Mouse (Mus musculus) naive thymus-derived CD4-positive, alpha-beta T cell, adult 2 months (primary cell): Measurements from ENCODE around the gene Gm21988.
A peak's percentile ranks its signal among the peaks of the same experiment; 100 is the strongest.

Experiments used
- DNase-seq: peaks from one replicate; pipeline ENCODE4 v3.0.0-alpha.2; 2011; ENCODE audit warnings: low read depth

The Gm21988 gene

GRCm38 (mm10) chr11:70236717-70237116 is 2.9 kb downstream of the Gm21988 start:
- no peak for DNase-seq

DNA sequence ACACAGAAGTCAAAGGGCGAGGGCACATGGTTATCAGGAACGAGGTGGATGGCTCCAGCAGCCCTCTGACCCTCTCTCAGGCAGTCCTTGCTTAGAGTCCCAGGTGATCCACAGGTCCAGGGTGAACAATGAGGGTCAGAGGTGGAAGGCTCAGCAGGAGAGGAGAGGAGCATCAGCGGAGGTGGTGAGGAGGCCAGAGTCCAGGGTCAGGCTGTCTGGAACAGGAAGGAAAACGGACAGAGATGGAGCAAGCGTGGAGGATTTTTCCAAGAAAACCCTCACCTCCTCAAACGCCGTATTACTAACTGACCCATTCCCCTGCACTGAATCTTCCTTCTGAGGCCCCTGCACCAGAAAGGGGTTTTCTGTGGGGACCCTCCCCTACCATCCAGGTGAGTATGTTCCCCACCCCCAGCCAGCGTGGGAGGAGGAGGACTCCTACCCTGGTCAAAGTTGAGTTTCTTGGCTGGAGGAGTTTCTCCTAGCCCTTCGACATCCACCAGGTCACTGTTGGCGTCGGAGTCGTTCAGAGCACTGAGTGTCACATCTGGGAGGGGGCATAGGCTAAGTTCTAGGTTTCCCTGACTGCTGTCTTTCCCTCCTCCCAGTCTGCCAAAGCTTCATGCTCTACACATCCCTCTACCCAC is 4.3 kb downstream of the Gm21988 start:
- DNase-seq, result no peak

GRCm38 (mm10) chr11:70234497-70234896 is 5.1 kb downstream of the Gm21988 start:
- DNase-seq, result no peak

DNA sequence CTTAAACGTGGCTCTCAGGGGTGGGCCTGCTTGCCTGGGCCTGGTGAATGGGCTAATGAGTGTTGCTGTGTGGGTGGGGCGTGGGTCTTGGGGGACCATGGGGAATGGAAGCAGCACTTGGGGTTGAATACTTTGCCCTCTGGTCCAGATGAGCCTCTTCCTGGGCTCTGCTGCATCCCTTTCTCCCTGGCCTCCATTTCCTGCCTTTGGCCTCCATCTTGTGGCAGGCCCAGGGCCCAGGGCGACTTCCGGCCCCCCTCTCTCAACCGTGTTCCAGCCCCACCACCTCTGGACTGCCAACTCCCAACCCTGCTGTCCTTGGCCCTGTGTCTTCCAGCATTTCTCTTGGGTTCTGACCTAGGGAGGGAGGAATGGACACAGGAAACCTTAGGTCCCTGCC is 5.6 kb downstream of the Gm21988 start:
- no peak for DNase-seq

- DNase-seq, result no peak
Observed at GRCm38 (mm10) chr11:70233016-70233415, 6.6 kb downstream of the Gm21988 start.

DNA sequence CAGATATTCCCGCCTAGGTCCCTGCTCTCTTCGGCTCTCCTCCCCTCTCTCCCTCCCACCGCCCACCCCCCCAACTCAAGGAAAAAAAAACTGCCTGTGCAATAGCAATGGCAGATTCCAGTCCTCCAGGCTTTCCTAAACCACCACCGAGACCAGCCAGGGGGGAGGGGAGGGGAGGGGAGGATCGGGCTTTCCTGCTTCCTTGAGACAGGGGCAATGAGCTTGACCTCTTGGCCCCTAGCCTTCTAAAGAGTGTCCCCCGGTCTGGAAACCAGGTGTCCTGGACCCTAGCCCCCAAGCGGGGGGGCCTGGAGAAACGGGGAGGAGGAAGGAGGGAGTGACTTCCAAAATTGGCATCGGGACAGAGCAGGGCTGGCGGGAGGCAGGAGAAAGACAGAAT is 7.1 kb downstream of the Gm21988 start:
- DNase-seq, result no peak

DNA sequence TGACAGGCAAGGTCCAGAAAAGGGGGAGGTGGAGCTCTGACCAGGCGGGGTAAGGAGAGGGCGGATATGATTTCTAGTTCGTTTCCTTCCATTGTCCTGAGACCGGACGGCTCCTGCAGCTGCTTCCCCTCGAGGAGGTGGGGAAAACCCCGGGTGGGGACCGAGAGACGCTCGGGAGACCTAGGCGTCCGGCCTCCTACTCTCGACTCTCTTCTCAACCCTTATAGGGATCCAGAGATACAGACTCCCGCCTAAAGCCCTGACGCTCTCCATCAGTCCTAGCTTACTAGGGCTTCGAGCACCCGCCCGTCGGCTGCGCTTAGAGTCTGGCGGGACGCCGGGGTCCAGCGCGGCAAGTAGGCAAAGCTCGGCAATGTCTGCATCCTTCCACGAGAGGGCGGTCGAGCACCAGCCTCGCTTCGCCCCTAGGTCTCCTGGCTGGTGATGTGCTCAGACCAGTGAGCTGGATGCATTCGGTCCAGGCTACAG is 9.3 kb downstream of the Gm21988 start:
- peak; percentile 90 for DNase-seq

DNA sequence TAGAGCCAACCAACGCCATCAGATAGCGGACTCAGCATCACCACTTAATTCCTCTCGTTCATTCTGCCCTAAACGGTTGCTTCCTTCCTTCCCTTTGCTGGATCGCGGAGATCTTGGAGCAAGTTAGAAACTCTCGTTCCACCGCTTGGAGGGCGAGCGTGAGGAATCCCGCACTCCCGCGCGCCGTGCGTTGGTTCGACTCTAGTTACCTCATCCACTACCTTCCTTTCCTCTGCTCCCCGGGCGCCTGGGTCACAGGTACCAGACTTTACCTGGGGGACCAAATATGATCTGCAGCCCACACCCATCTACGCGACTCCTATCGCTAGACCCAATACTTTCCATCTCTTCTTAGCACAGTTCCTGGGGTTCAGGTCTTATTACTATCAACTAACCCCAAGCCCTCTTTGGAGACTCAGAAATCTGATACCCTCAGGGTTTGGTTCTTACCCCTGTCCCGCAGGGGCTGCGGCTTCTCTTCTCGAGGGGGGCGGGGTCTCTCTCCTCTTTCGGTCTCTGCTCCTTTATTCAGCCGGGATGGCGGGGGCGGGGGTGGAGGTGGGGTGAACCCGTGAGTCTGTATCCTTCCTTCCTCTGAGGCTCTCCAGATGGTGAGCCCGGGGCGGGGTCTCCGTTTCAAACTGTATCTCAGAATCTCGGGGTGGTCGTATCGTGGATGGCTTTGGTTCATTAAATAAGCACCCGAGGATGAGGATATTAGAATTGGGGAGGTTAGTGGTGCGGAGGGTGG is 10.2 kb downstream of the Gm21988 start, which contains the start of gene Bcl6b:
Gene Bcl6b, minus strand, starts transcription at position 539 of the 751 bp plus-strand sequence.
- DNase-seq, result no peak

GRCm38 (mm10) chr11:70228828-70229227 is 10.8 kb downstream of the Gm21988 start:
- peak; percentile 90 for DNase-seq

- no peak for DNase-seq
Observed at GRCm38 (mm10) chr11:70227661-70228245, 11.9 kb downstream of the Gm21988 start.

DNA sequence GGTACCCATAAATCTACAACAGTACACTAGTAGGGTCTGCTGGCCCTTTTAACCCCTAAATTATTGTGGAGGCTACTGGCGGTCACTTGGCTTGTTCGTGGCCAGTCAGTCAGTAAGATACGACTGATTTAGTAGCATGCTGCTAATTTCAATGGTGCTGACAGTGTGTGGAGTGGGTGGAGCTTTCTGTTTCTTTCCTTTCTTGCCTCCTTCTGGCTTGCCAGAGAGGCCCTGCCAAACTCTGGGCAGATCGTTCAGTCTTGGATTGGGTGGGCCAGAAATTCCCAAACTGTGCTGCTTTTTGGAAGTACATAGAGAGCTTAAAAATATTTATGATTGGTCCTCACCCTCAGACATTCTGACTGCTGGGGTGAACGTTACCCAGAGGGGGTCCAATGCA is 12.5 kb downstream of the Gm21988 start:
- no peak for DNase-seq

GRCm38 (mm10) chr11:70226602-70226890 is 13.1 kb downstream of the Gm21988 start:
- DNase-seq, result no peak

DNA sequence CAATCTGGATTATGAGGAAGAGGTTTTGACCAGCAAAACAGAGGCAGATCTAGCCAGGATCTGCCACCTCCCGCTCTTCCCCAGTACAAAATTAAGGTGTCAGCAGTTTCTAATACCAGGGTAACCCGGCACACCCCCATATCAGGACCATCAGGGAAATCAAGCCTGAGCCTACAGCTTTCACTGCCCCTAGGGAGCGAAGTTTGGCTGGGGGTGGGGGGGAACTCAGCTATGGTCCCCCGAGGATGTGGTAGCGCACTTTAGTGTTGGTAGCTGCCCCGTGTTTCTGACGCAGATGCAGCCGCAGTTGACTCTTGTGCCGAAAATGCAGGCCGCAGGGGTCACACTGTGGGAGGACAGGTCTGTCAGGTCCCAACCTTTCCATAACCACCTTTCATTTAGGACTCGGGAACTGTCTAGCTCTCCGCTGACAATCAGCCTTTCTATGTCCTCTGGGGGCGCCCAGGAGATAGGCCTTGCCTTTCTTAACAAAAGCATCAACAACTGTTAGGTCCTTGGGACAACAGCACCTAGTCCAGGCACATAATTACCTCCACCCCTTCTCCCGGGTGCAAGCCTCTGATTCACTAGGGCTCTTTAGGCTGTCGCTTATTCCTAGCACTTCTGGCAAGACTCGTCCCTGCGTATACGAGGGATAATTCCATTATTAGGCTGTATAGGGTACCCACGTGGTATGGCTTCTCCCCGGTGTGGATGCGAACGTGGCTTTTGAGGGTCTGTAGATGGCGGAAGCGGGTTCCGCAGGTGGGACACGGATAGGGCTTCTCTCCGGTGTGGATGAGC is 13.6 kb downstream of the Gm21988 start:
- no peak for DNase-seq

GRCm38 (mm10) chr11:70223724-70224123 is 15.9 kb downstream of the Gm21988 start:
- DNase-seq, result no peak

- DNase-seq, result peak; percentile 41
Observed at GRCm38 (mm10) chr11:70221603-70222500, 17.8 kb downstream of the Gm21988 start.

- DNase-seq, result peak; percentile 97
Observed at GRCm38 (mm10) chr11:70220731-70221602, 18.7 kb downstream of the Gm21988 start, which contains the start of gene Slc16a13. Gene Slc16a13, minus strand, starts transcription at chr11:70221064.

- DNase-seq, result no peak
Observed at GRCm38 (mm10) chr11:70220323-70220722, 19.3 kb downstream of the Gm21988 start.

DNA sequence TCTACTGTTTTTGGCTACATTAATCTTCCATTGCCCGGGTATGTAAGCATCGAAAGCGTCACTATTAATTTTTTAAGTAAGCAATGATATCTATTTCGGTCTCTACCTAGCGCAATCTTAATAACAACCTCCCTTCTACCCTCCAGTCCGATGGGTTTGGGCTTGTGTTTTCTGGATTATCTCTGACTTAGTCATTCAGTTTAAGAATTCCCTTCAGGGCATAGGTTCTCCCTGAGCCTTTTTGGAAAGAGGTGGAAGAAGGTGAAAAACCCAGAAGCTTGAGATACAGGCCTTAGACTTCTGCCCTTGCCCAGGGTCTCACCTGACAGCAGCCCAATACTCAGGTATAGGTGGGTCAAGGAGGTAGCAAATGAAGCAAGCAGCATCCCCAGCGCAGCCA is 19.8 kb downstream of the Gm21988 start:
- no peak for DNase-seq

DNA sequence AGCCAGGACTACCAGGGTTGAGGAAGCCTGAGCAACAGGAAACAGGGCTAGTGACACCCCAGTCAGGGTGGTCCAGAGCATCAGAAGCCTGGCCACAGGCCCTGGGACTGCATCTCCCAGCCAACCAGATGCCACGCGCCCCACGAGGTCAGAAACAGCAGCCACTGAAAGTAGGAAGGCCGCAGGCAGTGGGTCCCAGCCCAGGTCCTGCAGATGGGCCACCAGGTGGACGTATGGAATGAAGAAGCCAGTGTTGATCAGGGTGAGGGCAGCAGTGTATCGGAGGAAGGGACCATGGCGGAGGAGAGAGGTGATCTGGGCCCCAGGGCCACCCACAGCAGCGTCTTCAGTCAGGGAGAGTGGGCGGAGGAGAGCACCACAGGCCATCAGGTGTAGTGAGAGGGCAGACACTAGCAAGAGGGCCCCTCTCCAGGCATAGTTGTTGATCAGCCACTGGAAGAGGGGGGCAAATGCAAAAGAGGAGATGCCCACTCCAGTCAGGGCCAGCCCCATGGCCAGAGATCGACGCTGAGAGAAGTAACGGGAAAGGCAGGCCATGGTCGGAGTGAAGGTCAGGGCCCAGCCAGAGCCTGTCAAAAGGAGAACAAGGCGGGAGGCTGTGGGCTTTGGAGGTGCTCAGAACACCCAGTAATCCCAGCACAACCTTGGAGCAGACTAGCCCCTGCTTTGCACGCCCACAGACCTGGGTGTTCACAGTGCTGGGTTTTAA is 20.7 kb downstream of the Gm21988 start:
- no peak for DNase-seq

DNA sequence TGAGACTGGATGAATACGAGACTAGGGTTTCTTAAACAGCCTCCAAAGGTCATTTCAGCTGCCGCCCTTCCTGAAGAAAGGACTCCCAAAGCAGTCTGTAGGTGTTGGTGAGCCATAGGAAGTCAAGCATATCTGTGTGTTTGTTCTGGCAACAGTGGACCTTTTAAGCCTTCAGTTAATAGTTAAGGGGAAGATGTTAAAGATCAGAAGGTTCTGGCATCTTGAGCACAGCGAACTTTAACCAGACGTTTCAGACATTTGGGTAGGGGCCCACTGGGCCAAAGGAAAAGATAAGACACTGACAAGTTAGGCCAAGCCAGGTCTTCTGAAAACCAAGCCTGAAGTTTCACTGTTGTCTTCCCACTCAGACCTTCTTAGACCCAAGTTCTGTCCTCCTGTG is 21.6 kb downstream of the Gm21988 start:
- no peak for DNase-seq
